Mouse (Mus musculus): Measurements from ENCODE around the gene Cdkal1. TPM values are rescaled to one million over a fixed set of nuclear protein-coding genes. Genes with fewer than 3 reads are reported as not detected.

Cdkal1 gene
- polyA plus RNA-seq, 1 experiment, result 5.1 TPM

DNA sequence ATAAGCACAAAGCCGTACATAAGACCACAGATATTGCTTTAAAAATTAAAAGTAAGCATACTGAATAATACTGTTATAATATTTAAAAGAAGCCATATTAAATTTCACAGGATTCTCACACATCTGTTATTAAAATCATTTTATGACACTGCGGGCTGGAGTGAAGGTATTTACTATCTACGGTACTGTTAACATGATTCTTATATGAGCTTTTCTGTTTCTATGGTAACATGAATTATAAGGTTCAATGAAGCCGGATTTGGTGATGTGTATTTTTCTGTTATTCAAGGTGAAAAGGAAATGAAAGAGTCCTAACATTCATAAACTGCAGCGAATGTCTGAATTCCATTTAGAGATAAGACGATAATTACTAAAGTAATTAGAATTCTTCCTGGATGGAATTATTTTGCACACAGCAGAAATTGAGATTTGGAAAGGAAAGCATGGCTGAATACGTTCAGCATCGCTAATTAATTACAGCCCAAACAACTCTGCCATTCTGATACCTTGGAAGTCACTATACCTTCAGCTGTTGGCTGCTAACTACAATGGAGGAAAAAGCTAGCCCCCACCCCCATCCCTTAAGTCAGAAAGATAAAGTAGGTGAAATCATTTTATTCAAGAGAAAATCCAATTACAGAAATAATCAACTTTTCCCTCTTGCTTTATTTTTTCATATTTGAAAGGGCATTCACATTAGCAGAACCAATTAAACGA lies 373.2 kb downstream of the Cdkal1 start:
- TF ChIP-seq FOSL1 (IDR thresholded peaks at IDR 0.05; ENCODE audit: insufficient read depth, low read length, poor library complexity, severe bottlenecking), result no peak
- TF ChIP-seq CTCF (IDR thresholded peaks at IDR 0.05; ENCODE audit: control insufficient read depth, insufficient read depth, insufficient read length), result no peak
- no peak for TF ChIP-seq CEBPB (IDR thresholded peaks at IDR 0.05; ENCODE audit: low read depth)
- no peak for TF ChIP-seq USF1 (IDR thresholded peaks at IDR 0.05; ENCODE audit: low read depth)
- no peak for TF ChIP-seq MYOG (IDR thresholded peaks at IDR 0.05; ENCODE audit: control insufficient read depth, extremely low read depth, insufficient read length)
- TF ChIP-seq MYOD1 (IDR thresholded peaks at IDR 0.05; ENCODE audit: control insufficient read depth, insufficient read length, low read depth), result no peak
- no peak for TF ChIP-seq MAX (IDR thresholded peaks at IDR 0.05)
- Histone ChIP-seq H3K36me3 (ENCODE audit: control insufficient read depth, insufficient read depth) (no peaks in the 10 kb centered on the region), H3K4me3 (ENCODE audit: insufficient read depth, poor library complexity, severe bottlenecking) (no peak overlapping the region), H3K79me3 (ENCODE audit: low read depth) (no peaks in the 10 kb centered on the region), H3K79me2 (ENCODE audit: control insufficient read depth, insufficient read depth) (no peaks in the 10 kb centered on the region), H3K27me3 (ENCODE audit: control insufficient read depth, insufficient read depth, insufficient read length) (no peaks in the 10 kb centered on the region), H3ac (ENCODE audit: control insufficient read depth, insufficient read length, low read depth) (no peak overlapping the region)

DNA sequence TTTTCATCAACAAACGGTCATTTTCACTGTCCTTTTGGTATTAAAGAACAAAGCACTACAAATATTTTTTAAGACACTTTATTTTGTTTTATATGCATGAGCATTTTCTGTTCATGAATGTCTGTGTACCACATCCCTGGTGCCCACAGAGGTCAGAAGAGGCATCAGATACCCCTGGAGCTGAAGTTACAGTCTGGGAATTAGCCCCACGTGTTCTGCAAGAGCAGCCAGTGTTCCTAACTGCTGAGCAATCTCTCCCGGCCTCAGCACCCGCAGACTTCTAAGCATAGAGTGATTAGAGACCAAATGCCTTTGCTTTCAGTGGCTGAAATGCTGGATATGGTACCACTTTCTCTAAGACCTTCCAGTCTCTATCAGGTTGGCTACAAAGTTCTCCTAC lies 379.1 kb downstream of the Cdkal1 start:
- no peaks in the 10 kb centered on the region for H3K79me3 ChIP-seq (ENCODE audit: low read depth)
- no peak overlapping the region for H3ac ChIP-seq (ENCODE audit: control insufficient read depth, insufficient read length, low read depth)
- H3K27me3 ChIP-seq (ENCODE audit: control insufficient read depth, insufficient read depth, insufficient read length), result no peaks in the 10 kb centered on the region
- no peak overlapping the region for H3K4me3 ChIP-seq (ENCODE audit: insufficient read depth, poor library complexity, severe bottlenecking)
- TF ChIP-seq CTCF (IDR thresholded peaks at IDR 0.05; ENCODE audit: control insufficient read depth, insufficient read depth, insufficient read length) (no peak), MYOD1 (IDR thresholded peaks at IDR 0.05; ENCODE audit: control insufficient read depth, insufficient read length, low read depth) (no peak), USF1 (IDR thresholded peaks at IDR 0.05; ENCODE audit: low read depth) (no peak), FOSL1 (IDR thresholded peaks at IDR 0.05; ENCODE audit: insufficient read depth, low read length, poor library complexity, severe bottlenecking) (no peak), MYOG (IDR thresholded peaks at IDR 0.05; ENCODE audit: control insufficient read depth, extremely low read depth, insufficient read length) (no peak), CEBPB (IDR thresholded peaks at IDR 0.05; ENCODE audit: low read depth) (no peak), MAX (IDR thresholded peaks at IDR 0.05) (no peak)
- H3K36me3 ChIP-seq (ENCODE audit: control insufficient read depth, insufficient read depth), result no peaks in the 10 kb centered on the region
- no peaks in the 10 kb centered on the region for H3K79me2 ChIP-seq (ENCODE audit: control insufficient read depth, insufficient read depth)

DNA sequence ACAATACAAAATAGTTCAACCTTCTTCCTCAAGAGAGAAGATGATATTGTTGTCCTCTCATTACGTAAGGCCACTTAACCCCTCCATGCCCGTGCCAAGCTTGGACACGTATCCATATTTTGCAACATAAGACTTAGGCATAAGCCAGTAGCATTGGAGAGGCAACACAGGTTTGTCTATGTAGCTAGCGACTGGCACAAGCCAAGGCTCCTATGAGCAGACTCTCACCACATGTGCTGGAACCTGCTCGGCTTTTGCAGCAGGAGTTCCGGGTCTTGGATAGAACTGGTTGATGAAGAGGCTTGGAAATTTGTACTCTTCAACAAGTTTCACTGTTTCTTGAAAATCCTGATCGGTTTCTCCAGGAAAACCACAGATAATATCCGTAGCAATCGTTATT lies 381.2 kb downstream of the Cdkal1 start:
- Histone ChIP-seq H3K27me3 (ENCODE audit: control insufficient read depth, insufficient read depth, insufficient read length) (no peaks in the 10 kb centered on the region), H3K4me3 (ENCODE audit: insufficient read depth, poor library complexity, severe bottlenecking) (no peak overlapping the region), H3ac (ENCODE audit: control insufficient read depth, insufficient read length, low read depth) (no peak overlapping the region), H3K36me3 (ENCODE audit: control insufficient read depth, insufficient read depth) (no peaks in the 10 kb centered on the region), H3K79me3 (ENCODE audit: low read depth) (no peaks in the 10 kb centered on the region), H3K79me2 (ENCODE audit: control insufficient read depth, insufficient read depth) (no peaks in the 10 kb centered on the region)
- no peak for TF ChIP-seq CTCF (IDR thresholded peaks at IDR 0.05; ENCODE audit: control insufficient read depth, insufficient read depth, insufficient read length)
- TF ChIP-seq USF1 (IDR thresholded peaks at IDR 0.05; ENCODE audit: low read depth), result no peak
- TF ChIP-seq MYOG (IDR thresholded peaks at IDR 0.05; ENCODE audit: control insufficient read depth, extremely low read depth, insufficient read length), result no peak
- no peak for TF ChIP-seq MAX (IDR thresholded peaks at IDR 0.05)
- TF ChIP-seq CEBPB (IDR thresholded peaks at IDR 0.05; ENCODE audit: low read depth), result no peak
- no peak for TF ChIP-seq FOSL1 (IDR thresholded peaks at IDR 0.05; ENCODE audit: insufficient read depth, low read length, poor library complexity, severe bottlenecking)
- TF ChIP-seq MYOD1 (IDR thresholded peaks at IDR 0.05; ENCODE audit: control insufficient read depth, insufficient read length, low read depth), result no peak

DNA sequence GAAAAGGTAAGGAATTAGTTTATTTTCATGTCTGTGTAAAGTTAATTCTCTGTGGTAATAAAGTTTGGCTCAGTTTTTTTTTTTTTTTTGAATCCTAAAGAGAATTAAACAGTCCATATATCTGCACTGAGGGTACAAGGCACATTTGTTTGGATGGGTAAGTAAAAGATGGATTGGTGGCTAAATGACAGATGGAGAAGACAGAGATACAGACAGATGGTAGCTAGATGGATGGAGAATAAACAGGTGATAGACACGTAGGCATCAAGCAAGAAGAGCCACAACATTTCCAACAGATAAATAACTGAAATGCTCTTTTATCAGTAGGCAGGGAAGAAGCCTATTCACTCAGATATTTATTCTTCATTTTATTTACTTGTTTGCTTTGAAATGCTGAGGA lies 381.7 kb downstream of the Cdkal1 start:
- no peaks in the 10 kb centered on the region for H3K79me3 ChIP-seq (ENCODE audit: low read depth)
- no peaks in the 10 kb centered on the region for H3K79me2 ChIP-seq (ENCODE audit: control insufficient read depth, insufficient read depth)
- no peak overlapping the region for H3K4me3 ChIP-seq (ENCODE audit: insufficient read depth, poor library complexity, severe bottlenecking)
- H3K27me3 ChIP-seq (ENCODE audit: control insufficient read depth, insufficient read depth, insufficient read length), result no peaks in the 10 kb centered on the region
- TF ChIP-seq USF1 (IDR thresholded peaks at IDR 0.05; ENCODE audit: low read depth) (no peak), CEBPB (IDR thresholded peaks at IDR 0.05; ENCODE audit: low read depth) (no peak), MAX (IDR thresholded peaks at IDR 0.05) (no peak), FOSL1 (IDR thresholded peaks at IDR 0.05; ENCODE audit: insufficient read depth, low read length, poor library complexity, severe bottlenecking) (no peak), MYOG (IDR thresholded peaks at IDR 0.05; ENCODE audit: control insufficient read depth, extremely low read depth, insufficient read length) (no peak), MYOD1 (IDR thresholded peaks at IDR 0.05; ENCODE audit: control insufficient read depth, insufficient read length, low read depth) (no peak), CTCF (IDR thresholded peaks at IDR 0.05; ENCODE audit: control insufficient read depth, insufficient read depth, insufficient read length) (no peak)
- H3K36me3 ChIP-seq (ENCODE audit: control insufficient read depth, insufficient read depth), result no peaks in the 10 kb centered on the region
- H3ac ChIP-seq (ENCODE audit: control insufficient read depth, insufficient read length, low read depth), result no peak overlapping the region

DNA sequence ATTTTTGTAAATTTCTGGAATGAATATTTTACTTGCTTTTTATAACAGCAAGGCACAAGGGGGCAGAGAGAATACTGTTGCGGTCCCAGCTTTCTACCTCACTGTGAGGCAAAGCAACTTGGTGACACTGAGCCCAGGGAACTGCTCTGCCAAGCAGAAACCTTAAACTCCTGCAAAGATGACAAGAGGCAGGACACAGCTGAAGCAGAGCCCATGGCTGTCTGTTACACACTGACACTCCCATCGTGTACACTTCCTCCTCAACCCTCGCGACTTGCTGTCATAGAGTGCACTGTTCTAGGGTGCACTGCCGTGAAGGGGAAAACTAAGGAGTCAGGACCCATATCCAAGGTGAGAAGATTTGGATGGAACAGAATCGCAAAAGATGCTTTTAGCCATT lies 393.2 kb downstream of the Cdkal1 start:
- no peak overlapping the region for H3K4me3 ChIP-seq (ENCODE audit: insufficient read depth, poor library complexity, severe bottlenecking)
- no peaks in the 10 kb centered on the region for H3K79me2 ChIP-seq (ENCODE audit: control insufficient read depth, insufficient read depth)
- H3K27me3 ChIP-seq (ENCODE audit: control insufficient read depth, insufficient read depth, insufficient read length), result no peaks in the 10 kb centered on the region
- no peaks in the 10 kb centered on the region for H3K79me3 ChIP-seq (ENCODE audit: low read depth)
- no peak overlapping the region for H3ac ChIP-seq (ENCODE audit: control insufficient read depth, insufficient read length, low read depth)
- H3K36me3 ChIP-seq (ENCODE audit: control insufficient read depth, insufficient read depth), result no peaks in the 10 kb centered on the region
- TF ChIP-seq FOSL1 (IDR thresholded peaks at IDR 0.05; ENCODE audit: insufficient read depth, low read length, poor library complexity, severe bottlenecking) (no peak), USF1 (IDR thresholded peaks at IDR 0.05; ENCODE audit: low read depth) (no peak), MYOG (IDR thresholded peaks at IDR 0.05; ENCODE audit: control insufficient read depth, extremely low read depth, insufficient read length) (no peak), CEBPB (IDR thresholded peaks at IDR 0.05; ENCODE audit: low read depth) (no peak), CTCF (IDR thresholded peaks at IDR 0.05; ENCODE audit: control insufficient read depth, insufficient read depth, insufficient read length) (no peak), MYOD1 (IDR thresholded peaks at IDR 0.05; ENCODE audit: control insufficient read depth, insufficient read length, low read depth) (no peak), MAX (IDR thresholded peaks at IDR 0.05) (no peak)
